Mouse (Mus musculus) c-Kit-positive CD71-negative TER-119-negative erythroid progenitor cells, embryonic 14.5 days (primary cell): ENCODE results near the gene Rimklb.
"Not testable (repeated sequence)": the region's sequence is repeated elsewhere in the genome, so short reads cannot be mapped to it uniquely, and the experiment has no call there.

Source experiments
- DNase-seq: peaks from one replicate; pipeline ENCODE4 v3.0.0-alpha.2; 2013; ENCODE audit warnings: low read depth

Rimklb gene

DNA sequence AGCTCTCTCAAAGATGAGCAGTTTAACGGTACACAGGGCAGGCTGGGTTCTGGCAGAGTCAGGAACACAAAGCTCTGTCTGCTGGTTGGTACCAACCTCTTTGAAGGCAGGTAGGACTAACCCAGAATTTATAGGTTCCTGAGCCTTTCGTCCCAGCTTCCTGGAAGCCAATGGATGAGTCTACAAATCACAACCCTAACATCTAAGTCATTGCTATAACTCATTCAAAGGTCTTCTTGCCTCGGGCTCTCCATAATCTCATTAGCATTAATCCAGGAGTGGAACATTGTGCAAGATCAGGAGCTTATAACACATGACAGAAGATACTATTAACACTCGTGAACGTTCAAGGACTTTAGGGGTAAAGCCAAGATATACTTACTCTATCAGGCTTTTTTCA lies at the start of gene Rimklb:
Rimklb (minus strand) TSS at position 101 of the 400 bp plus-strand sequence.
- DNase-seq: no peak

DNA sequence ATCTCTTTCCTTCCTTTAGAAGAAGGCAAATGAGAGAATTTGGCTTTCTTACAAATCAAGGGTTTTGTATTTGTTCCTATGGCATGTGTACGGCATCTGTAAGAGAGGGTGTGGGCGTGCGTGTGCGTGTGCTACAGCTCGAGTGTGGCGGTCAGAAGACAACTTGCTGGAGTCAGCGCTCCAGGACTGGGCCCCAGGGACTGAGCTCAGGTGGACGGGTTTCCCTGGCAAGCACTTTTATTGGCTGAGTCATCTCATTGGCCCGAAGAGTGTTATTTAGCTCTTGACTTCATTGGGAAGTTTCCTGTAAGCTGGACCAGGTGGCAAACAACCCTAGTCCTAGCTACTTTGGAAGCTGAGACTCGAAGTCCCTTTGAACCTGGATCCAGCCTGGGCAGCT lies 47.4 kb upstream of the Rimklb start:
- no peak for DNase-seq

GRCm38 (mm10) chr6:122545289-122545882 lies 46.8 kb upstream of the Rimklb start:
- no peak for DNase-seq

- DNase-seq: no peak
Observed at GRCm38 (mm10) chr6:122544672-122545071, 46.1 kb upstream of the Rimklb start.

- DNase-seq: no peak
Observed at GRCm38 (mm10) chr6:122543574-122543973, 45.0 kb upstream of the Rimklb start.

- DNase-seq: not testable (repeated sequence)
Observed at GRCm38 (mm10) chr6:122542459-122542858, 43.9 kb upstream of the Rimklb start.

DNA sequence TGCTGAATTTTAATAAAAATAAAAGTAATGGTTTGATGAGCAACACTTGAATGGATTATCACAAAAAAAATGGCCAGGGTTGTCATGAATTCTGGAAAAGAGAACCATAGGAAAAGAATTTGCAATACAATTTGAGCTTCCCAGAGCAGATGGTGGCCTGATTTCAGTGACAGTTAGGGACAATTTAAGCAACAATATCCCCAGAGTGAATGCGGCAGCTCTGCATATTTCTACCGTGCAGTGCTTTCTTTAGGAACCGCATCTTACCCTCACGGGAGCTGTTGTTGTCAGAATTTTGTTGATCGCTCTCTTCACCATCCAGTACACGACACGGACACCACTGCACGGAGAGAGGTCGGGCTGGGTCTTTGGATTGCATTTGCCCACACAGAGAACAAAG lies 41.0 kb upstream of the Rimklb start:
- DNase-seq: no peak

DNA sequence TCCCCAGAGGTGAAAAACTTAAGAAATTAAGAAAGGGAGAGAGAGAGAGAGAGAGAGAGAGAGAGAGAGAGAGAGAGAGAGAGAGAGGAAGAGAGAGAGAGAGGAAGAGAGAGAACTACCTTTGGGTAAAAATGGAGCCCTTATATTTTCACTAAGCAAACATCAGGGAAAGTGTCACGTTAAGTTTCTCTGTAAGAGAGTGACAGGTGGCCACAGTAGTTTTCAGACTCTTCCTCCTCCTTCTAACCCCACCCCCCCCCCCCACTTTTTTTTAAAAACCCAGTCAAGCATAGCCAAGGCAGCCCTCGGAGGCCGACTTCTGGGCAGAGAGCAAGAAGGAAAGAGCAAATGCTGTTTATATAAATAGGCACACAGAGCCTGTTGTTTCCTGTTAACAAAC lies 35.5 kb upstream of the Rimklb start:
- no peak for DNase-seq

- DNase-seq: no peak
Observed at GRCm38 (mm10) chr6:122532883-122533302, 34.3 kb upstream of the Rimklb start.

- no peak for DNase-seq
Observed at GRCm38 (mm10) chr6:122531466-122532174, 33.1 kb upstream of the Rimklb start.

GRCm38 (mm10) chr6:122528136-122528535 lies 29.6 kb upstream of the Rimklb start:
- no peak for DNase-seq

GRCm38 (mm10) chr6:122527596-122527995 lies 29.0 kb upstream of the Rimklb start:
- no peak for DNase-seq

GRCm38 (mm10) chr6:122523289-122523688 lies 24.7 kb upstream of the Rimklb start:
- DNase-seq: no peak

DNA sequence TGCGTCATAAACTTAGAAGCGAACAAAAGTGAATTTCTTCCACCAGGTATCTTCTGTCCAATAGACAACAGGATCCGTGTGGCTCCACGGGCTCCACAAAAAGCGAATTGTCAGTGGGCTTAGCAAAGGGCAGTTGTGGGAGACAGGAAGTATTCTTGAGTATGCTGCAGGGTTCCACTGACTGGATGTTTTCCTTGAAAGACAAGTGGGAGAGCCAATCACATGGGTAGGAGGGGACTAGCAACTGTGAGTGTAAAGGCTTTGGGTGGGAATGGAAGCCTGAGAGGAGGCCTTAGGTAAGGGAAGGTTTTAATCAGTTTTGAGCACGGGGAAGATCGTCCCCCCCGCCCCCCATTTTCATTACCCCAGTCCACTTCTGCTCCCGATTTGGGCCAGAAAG lies 24.0 kb upstream of the Rimklb start:
- DNase-seq: no peak

DNA sequence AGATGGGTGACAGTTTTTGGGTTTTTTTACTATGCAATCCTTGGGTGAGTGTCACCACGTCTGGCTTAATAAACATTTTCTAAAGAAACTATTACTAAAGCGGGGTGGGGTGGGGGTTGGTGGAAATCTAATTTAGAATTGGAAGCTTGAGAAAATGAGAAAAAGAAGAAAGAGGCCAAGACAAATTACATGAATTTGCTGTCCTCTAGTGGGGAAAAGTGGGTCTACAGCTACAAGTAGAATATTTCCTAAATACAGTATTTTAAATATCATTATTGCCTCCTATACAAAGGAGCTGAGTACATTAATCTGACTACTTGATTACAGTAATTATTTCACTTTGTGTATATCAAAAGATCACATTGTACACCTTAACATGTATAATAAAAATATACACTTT lies 20.8 kb upstream of the Rimklb start:
- no peak for DNase-seq

- DNase-seq: no peak
Observed at GRCm38 (mm10) chr6:122517668-122518067, 19.1 kb upstream of the Rimklb start.

DNA sequence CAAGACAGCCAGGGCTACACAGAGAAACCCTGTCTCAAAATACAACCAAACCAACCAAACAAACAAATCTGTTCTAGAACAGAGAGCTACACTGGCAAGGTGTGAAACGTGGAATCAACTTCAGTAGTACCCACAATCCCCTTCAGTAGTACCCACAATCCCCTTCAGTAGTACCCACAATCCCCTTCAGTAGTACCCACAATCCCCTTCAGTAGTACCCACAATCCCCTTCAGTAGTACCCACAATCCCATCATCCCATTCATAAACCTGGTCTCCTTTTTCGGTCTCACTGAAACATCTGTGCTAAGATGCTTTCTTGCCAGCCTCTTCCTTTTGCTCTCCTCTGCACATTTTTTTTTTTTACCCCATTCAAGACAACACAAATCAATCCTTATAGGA lies 17.2 kb upstream of the Rimklb start:
- DNase-seq: not testable (repeated sequence)

- DNase-seq: no peak
Observed at GRCm38 (mm10) chr6:122514312-122514711, 15.8 kb upstream of the Rimklb start.

- DNase-seq: no peak
Observed at GRCm38 (mm10) chr6:122512914-122513878, 14.6 kb upstream of the Rimklb start.

DNA sequence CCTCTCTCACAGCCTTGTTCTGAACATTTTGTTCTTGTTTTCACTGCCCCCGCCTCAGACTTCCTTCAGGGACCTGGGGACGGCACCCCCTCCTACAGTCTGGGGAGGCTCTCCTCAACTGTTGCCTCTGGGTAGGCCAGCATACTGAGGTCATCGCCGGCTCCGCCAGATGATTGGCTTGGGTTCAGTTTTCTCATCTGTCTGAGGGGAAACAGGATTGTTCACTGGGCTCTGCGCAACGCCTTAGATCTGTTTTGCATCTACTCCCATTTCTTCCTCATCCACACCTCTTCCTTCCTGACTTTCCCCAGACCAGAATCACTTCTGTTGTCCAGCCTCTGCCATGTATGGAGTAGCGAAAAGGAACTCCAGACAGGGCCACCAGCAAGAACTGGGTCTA lies 9.9 kb upstream of the Rimklb start:
- no peak for DNase-seq

- DNase-seq: no peak
Observed at GRCm38 (mm10) chr6:122505545-122505944, 7.0 kb upstream of the Rimklb start, which contains the start of gene Mfap5. Gene Mfap5, plus strand, starts transcription at chr6:122505845.

- DNase-seq: no peak
Observed at GRCm38 (mm10) chr6:122505041-122505440, 6.5 kb upstream of the Rimklb start.

DNA sequence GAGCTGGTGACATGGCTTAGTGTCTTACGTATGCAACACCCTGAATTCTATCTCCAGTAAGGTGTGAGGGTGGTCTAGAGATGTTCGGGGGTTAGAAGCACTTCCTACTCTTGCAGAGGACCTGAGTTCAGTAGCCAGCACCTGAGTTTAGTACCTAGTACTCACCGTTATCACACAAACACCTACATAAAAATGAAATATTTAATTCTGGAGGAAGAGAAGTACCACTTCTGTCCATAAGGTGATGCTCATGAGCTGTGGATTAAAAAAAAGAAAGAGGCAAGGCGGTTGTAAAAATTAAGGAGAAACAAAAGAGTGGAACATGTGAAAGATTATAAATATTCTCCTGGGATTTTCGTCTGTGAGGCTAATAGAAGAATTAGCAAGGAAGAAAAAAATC lies 2.1 kb downstream of the Rimklb start:
- peak; percentile 31 for DNase-seq
